Comparison of ENCODE assay signal across 10 mouse cellular contexts in genomic region chr4:53952288-53952687, GRCm38 (mm10).
DNase-seq lines count a peak whose midpoint lies in the region; ATAC-seq and TF ChIP-seq lines count a peak whose summit lies in the region.
"Had no signal": no experiment of that assay in that cellular context is flagged by ENCODE, and none has a peak within 500 bp of the region (broad histone marks: within the 10 kb centered on the region; RNA-seq: fewer than 3 reads in every experiment).

No protein-coding gene starts in this region.

- H3K27ac ChIP-seq in heart, embryonic 12.5 days (ENCODE audit: poor library complexity, severe bottlenecking) = peak overlapping the region; percentile 59
- H3K27ac ChIP-seq in hindbrain, embryonic 16.5 days (ENCODE audit: low read depth, low read length) = 0 out of 2 replicates have a peak overlapping the region, but pooled peaks have one; percentile 29
- H3K27ac ChIP-seq in left cerebral cortex, adult 2 months = no peak overlapping the region

- intact Hi-C loops in left cerebral cortex, adult 2 months (cut with DNase I) = loop anchor here (5.0 kb wide), 1 partner anchor 995 kb away; the partner anchor contains the start of gene Zfp462

- H3K4me1 ChIP-seq in heart, embryonic 12.5 days (replicated peaks) = peaks cover 11% of the 10 kb centered on the region
- H3K4me1 ChIP-seq in hindbrain, embryonic 16.5 days (ENCODE audit: control insufficient read depth, insufficient read depth, low read depth, low read length) = peaks cover 6% of the 10 kb centered on the region; the same call in 1 of the 2 replicates

- H3K4me3 ChIP-seq in heart, embryonic 12.5 days = no peak overlapping the region
- no peak overlapping the region for H3K4me3 ChIP-seq in hindbrain, embryonic 16.5 days (ENCODE audit: low read length)
- no peak overlapping the region for H3K4me3 ChIP-seq in left cerebral cortex, adult 2 months

- no peak for DNase-seq in heart, adult 8-10 months (ENCODE audit: low spot score)
- DNase-seq in Patski (ENCODE audit: low read depth, low spot score) = no peak
- peak; percentile 23 for DNase-seq in lung, postnatal 25 days (ENCODE audit: low spot score)
- no peak for DNase-seq in thymus, postnatal 14 days
- no peak for DNase-seq in left cerebral cortex, adult 2 months (ENCODE audit: extremely low spot score in 1 of 2, low spot score in 2 of 2)
- DNase-seq in frontal cortex, postnatal 10 days (ENCODE audit: low spot score in 2 of 2) = no peak
- DNase-seq: adrenal gland, adult 2 months; thymus, adult 18-20 months had no signal

- no peak overlapping the region for H3K9ac ChIP-seq in heart, embryonic 12.5 days
- H3K9ac ChIP-seq in hindbrain, embryonic 16.5 days (ENCODE audit: low read depth, low read length) = no peak overlapping the region

- no peak for ATAC-seq in heart, embryonic 12.5 days (ENCODE audit: insufficient number of reproducible peaks, low FRiP score)
- peak; percentile 87 for ATAC-seq in Patski
- ATAC-seq in hindbrain, embryonic 16.5 days = no peak

- H3K9me3 ChIP-seq in heart, embryonic 12.5 days (replicated peaks) = no peaks in the 10 kb centered on the region
- no peaks in the 10 kb centered on the region for H3K9me3 ChIP-seq in hindbrain, embryonic 16.5 days (ENCODE audit: control insufficient read depth, low read length)

- no peaks in the 10 kb centered on the region for H3K27me3 ChIP-seq in heart, embryonic 12.5 days (replicated peaks)
- H3K27me3 ChIP-seq in Patski = no peaks in the 10 kb centered on the region
- no peaks in the 10 kb centered on the region for H3K27me3 ChIP-seq in hindbrain, embryonic 16.5 days (replicated peaks; ENCODE audit: control insufficient read depth, insufficient read depth, low read length)

- in situ Hi-C loops in Patski (cut with MboI; ENCODE audit: low pct_unique_long_range_greater_than_20kb) = no loop called here

- TF ChIP-seq CTCF in Patski (IDR thresholded peaks at IDR 0.05) = no peak
- no peak for TF ChIP-seq CTCF in left cerebral cortex, adult 2 months (IDR thresholded peaks at IDR 0.05)

- WGBS in heart, embryonic 12.5 days = 8% methylated on average over 3 of the region's 3 CpGs
- WGBS in hindbrain, embryonic 16.5 days = 12% methylated on average over 3 of the region's 3 CpGs

- POLR2A ChIA-PET in Patski (lab: Charles Lee) = no interaction called here

- H3K36me3 ChIP-seq in heart, embryonic 12.5 days = no peaks in the 10 kb centered on the region
- H3K36me3 ChIP-seq in hindbrain, embryonic 16.5 days (ENCODE audit: control insufficient read depth, insufficient read depth, low read length) = no peaks in the 10 kb centered on the region

- no peak overlapping the region for H3K4me2 ChIP-seq in heart, embryonic 12.5 days
- H3K4me2 ChIP-seq in hindbrain, embryonic 16.5 days (ENCODE audit: low read length) = no peak overlapping the region

- CTCF ChIA-PET in Patski (lab: Charles Lee) = interaction anchor here (1.0 to 1.4 kb wide), 3 partner anchors 21 to 1064 kb away, joined by 3 to 6 read pairs (median 3); no protein-coding TSS in a partner anchor
